Mouse (Mus musculus) MN1 (cell line): Measurements from ENCODE around the gene Slc23a2.
A peak's percentile ranks its signal among the peaks of the same experiment; 100 is the strongest.

Experiments used
- DNase-seq: peaks from one replicate; pipeline ENCODE4 v3.0.0-alpha.2; 2016; ENCODE audit warnings: low spot score

The Slc23a2 gene

DNA sequence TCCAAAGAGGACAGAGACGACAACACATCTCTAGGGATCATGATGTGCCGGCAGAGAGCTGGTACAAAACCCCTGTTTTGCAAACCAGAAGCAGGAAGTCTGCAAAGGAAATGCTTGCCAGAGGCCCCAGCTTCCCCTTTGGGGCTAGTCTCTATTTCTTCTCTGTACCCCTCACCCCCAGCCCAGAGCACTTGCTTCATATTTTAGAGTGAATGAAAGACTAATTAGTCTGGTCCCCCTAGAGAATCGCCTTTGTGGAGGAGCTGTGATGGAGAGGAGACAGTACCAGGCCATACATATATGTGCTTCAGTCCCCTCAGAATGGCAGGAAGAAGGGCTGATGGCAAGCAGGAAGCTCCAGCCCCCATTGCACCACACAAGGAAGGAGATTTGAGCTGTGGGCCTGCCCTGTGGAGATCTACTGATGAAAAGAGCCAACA, 125.5 kb downstream of the Slc23a2 start:
- DNase-seq = no peak

DNA sequence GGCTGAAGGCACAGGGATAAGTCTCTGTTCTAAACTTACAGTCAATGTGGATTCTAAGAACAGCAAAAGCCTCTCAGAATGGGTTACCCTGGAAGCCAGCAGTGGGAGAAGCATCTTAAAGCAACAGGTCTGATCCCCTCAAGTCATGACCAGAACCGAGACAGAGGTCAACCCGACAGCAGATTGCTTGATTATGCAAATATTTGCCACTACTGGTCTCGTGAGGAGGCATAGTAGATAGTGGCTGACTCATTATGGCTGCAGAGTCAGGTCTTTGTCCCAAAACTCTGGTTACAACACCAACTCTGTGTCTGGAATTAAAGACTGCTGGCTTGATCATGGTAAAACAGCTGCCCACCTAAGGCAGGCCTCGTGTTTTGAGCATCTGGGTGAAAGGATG, 126.8 kb downstream of the Slc23a2 start:
- no peak for DNase-seq

DNA sequence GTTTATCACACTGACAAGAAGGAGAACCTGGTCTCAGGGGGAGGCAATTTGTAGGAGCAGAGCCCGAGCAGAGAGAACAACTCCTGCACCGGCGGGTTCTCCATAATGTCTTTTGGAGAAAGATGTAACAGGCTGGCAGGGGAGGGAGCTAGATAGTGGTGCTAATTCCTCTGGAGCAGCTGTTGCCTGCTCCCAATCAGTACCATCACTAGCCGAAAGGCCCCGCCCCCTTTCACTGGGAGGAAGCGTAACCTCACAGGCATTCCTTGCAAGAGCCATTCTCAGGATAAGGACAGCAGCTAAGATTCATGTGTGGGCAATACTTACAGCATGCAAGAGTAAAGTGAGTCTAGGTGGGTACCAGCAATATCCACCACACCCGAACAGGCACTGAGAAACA, 127.3 kb downstream of the Slc23a2 start:
- DNase-seq = peak; percentile 39

DNA sequence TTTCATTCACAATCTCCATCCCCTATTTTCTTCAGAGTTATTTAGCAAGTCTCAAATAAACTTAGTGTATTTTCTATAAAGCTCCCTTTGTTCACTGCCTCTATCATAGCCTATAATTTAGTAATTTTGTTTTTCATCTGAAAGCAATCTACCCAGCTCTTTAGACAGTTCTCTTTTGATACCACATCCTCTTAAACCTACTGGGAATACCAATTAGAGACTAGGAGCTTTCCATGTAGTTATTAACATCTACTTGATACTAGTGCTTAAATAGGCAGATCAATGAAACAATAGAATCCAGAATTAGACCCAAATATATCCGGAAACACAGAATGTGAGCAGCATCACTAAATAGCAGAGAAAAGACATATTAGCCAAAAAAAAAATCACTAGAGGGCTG, 128.9 kb downstream of the Slc23a2 start:
- DNase-seq = no peak

DNA sequence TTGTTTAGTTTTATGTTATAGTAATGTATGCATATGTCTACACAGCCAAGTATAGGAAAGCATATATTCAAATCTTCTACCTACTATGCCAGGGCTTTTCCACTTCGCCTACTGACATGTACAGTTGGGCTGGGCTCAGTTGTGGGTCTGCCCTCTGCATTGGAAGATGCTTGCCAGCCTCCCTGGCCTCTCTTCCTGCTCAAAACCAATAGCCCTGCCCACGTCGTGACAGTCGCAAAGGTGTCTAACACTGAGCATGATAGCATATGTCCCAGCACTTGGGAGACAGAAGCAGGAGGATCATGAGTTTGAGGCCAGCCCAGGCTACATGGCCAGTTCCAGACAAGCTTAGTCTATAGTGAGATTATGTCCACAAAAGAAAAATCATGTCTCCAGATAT, 131.8 kb downstream of the Slc23a2 start:
- DNase-seq = no peak

DNA sequence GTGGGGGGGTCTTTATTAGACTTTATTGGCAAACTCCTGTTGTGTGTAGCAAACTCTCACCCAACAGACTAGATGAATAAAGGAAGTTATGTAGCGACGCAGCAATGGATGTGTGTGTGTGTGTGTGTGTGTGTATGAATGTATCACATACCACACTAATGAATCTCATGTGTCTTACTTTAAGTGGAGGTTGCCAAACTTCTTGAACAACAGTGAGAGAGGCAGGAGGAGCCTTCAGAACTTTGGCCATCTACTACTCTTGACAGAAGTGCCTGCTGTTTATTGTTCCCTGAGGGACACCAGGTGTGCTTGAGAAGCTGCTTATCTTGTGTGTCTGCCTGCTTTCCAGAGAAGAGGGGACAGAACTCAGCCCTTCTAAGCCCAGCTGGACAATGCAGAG, 134.1 kb downstream of the Slc23a2 start:
- DNase-seq = no peak

DNA sequence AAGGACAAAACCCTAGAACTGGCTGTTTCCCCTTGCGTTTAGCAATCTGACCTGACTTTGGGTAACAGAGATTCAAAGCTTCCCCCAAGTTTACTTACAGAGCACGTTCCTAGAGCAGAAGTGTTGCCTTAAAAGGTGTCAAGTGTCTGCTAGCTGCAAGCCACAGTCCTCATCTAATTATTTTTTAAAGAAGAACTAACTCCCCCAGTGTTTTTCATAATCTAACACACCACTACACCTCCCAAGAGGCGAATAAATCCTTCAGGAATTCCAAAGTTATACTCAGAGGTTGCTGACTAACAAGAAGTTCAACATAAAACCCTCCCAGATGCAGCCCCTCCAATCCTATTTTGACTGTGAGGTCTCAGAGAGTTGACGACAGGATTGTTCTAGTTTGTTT, 136.7 kb downstream of the Slc23a2 start:
- no peak for DNase-seq

DNA sequence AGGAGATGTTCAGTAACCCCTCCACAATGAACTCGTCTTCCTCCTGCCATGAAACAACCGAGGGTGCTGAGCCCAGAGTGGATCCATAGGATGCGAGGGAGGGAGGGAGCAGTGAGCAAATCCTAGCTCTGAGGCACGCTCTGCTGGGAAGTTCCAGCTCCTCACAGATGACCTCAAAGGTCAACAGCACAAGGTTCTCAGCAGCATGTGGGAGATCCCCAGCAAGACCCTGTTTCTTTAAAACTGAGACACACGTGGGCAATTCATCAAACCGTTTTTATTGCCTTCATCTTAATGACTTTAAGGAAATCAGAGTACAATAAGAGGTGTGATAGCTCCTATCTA, 137.5 kb downstream of the Slc23a2 start:
- no peak for DNase-seq

DNA sequence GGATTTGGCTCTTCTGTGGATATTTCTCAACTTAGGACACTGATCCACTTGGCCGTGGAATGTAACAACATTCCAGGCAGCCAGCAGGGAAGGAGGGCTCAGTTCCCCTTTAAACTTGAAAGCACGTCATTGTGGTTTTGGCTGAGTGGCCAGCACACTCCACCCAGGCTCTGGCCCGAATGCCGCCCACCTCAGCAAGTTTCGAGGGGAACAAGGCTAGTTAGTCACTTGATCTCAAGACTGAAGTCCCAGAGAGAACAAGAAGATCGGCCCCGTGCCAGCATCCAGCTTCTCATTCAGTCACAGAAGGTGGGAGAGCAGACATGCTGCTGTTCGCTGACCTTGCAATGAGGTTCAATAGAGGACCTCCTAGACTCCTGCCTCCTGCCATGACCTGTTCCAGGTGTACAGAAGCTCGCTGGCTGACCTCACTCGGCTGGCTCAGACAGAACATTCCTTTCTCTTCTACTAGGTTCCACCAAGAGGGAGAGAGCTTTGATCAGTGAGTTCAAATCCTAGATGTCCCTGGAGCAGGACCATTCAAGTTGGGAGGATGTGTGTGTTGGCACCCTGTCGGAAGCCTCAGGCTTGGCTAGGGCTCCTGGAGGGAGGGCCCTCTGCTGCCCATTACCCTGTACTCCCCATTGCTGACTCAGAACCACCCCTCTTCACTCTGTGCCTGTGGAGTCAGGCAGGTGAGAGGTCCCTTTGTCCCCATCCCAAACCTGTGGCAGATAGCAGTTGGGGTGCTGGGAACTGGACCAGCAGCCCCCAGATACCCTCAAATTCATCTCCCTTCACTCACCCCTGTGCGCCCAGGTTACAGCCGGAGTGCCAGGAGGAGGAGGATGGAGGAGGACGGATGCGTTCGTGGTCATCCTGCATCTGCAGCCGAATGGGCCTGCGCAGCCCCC, 138.1 kb downstream of the Slc23a2 start:
- DNase-seq = no peak

DNA sequence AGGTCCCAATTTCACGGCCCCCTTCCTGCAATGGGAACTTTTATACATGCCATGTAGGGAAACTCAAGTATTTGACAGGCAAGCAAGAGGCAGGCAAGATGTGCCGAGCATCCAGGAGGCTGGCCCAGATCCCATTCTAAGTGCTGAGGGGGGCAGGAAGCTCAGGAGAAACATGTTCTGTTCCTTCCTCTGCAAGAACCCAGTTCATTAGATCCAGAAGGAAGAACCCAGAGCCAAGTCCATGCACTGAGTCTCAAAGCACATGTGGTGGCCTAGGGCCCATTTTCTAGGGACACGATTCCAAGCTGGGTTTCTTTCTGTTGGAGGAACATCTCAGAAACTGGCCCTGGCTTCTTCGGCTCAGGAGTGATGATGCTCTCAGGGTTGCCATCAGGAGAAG, 139.5 kb downstream of the Slc23a2 start:
- DNase-seq = no peak

DNA sequence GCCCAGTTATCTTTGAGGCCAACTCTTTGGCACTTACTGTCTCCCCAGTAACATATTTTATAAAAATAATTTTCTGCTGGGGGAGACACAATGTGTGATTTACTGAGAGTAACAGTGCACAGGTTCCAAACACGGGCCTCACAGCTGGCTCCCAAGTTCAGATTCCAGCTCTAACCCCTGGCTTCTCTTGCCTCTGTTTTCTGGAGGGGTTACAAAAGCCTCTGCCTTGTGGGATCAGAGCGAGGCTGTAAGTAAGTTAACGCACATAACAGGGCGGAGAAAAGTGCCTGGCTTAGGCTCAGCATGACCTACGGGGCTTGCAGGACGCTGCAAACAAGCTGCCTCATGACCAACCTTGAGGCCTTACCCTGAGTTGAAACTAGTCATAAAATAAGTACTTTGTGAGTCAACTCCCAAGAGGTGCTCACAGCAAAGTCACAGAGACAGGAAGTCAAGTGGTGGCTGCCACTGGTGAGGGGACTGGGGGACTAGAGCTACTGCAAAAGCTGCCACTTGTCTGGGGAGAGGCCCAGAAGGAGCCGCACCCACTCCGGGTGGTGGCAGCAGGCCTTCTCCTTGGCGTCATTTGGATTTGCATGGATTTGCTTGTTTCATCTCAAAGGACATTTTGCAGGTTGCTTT, 140.3 kb downstream of the Slc23a2 start:
- DNase-seq = no peak

DNA sequence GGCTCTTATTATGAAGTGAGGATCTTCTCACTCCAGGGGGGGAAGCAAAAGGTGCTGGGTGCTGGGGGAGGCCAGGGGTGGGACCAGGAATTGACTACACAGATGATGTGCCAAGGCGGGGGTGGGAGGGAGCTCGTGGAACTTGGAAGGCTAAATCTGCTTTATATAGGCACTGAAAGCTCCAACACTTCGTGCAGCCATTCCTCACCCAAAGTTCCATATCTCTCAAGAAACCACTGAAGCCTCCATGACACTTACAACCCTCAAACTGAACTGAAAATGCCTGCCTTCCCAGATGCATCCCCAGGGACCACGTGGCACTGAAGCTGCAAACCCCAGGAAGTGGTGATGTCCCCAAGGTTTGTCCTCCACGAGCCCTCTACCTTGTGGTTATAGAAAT, 141.0 kb downstream of the Slc23a2 start:
- no peak for DNase-seq
